Mouse (Mus musculus) yolk sac, embryonic 10.5 days (tissue): ENCODE measurements around the gene Scn1a.

Experiments
- DNase-seq: peaks from one replicate; pipeline ENCODE4 v3.0.0-alpha.2; 2017; ENCODE audit warnings: low spot score

Scn1a gene

GRCm38 (mm10) chr2:66244013-66244412 is 196.6 kb downstream of the Scn1a start:
- no peak for DNase-seq

GRCm38 (mm10) chr2:66240334-66240733 is 200.3 kb downstream of the Scn1a start:
- no peak for DNase-seq

- DNase-seq = no peak
Observed at GRCm38 (mm10) chr2:66238886-66239285, 201.8 kb downstream of the Scn1a start.

- no peak for DNase-seq
Observed at GRCm38 (mm10) chr2:66220954-66221353, 219.7 kb downstream of the Scn1a start.
